Mouse (Mus musculus) liver, postnatal 0 days (tissue): Measurements from ENCODE around the gene Smtnl1. TPM values are rescaled to one million over a fixed set of nuclear protein-coding genes. Genes with fewer than 3 reads are reported as not detected.

Experiments
- ATAC-seq: fragments of 200-750 bp; cut with Nextera tagmentation; 2 replicates; pipeline ENCODE4 v1.8.0; 2017; ENCODE audit warnings: mild to moderate bottlenecking, moderate library complexity
- DNase-seq: peaks from one replicate; pipeline ENCODE4 v3.0.0-alpha.2; 2016
- H3K27ac ChIP-seq: fragments of 300-500 bp; sonication (generic); 2 replicates; pipeline ENCODE4 v1.5.1; 2014; ENCODE audit warnings: antibody characterized with exemption, moderate library complexity, mild to moderate bottlenecking, low read depth
- H3K27me3 ChIP-seq: fragments of 300-500 bp; sonication (generic); 2 replicates; pipeline ENCODE4 v1.6.1; 2014; ENCODE audit warnings: low read length, control low read depth, mixed read lengths; ENCODE audit not compliant: insufficient read depth
- H3K36me3 ChIP-seq: fragments of 300-500 bp; sonication (generic); replicated peaks from 2 replicates; pipeline ENCODE4 v1.6.1; 2014; ENCODE audit warnings: mild to moderate bottlenecking, control low read depth, low read length, moderate library complexity, mixed read lengths; ENCODE audit not compliant: insufficient read depth
- H3K4me1 ChIP-seq: fragments of 300-500 bp; sonication (generic); 2 replicates; pipeline ENCODE4 v1.6.1; 2014; ENCODE audit warnings: antibody characterized with exemption, mild to moderate bottlenecking, control low read depth; ENCODE audit not compliant: insufficient read depth
- H3K4me2 ChIP-seq: fragments of 300-500 bp; sonication (generic); 2 replicates; pipeline ENCODE4 v1.6.1; 2014; ENCODE audit warnings: low read depth, mild to moderate bottlenecking, low read length, moderate library complexity, mixed read lengths
- H3K4me3 ChIP-seq: fragments of 300-500 bp; sonication (generic); 2 replicates; pipeline ENCODE4 v1.5.1; 2014; ENCODE audit warnings: low read depth, low read length
- H3K9ac ChIP-seq: fragments of 300-500 bp; sonication (generic); replicated peaks from 2 replicates; pipeline ENCODE4 v1.6.1; 2014; ENCODE audit warnings: mild to moderate bottlenecking, moderate library complexity
- H3K9me3 ChIP-seq: fragments of 300-500 bp; sonication (generic); 2 replicates; pipeline ENCODE4 v1.6.1; 2016; ENCODE audit warnings: mild to moderate bottlenecking, control low read depth, low read length, mixed read lengths
- CTCF ChIP-seq: sonication (generic); IDR thresholded peaks from 2 replicates; pipeline ENCODE4 v1.5.1; 2016; ENCODE audit warnings: antibody characterized with exemption, low read depth
- EP300 ChIP-seq: IDR thresholded peaks from 2 replicates; pipeline ENCODE4 v1.6.1; 2016; ENCODE audit warnings: antibody characterized with exemption, low read depth, mild to moderate bottlenecking
- WGBS: fragments of 180-500 bp; shearing (Covaris S2); extraction: QIAGEN DNeasy Blood & Tissue Kit; methylation state at CpG from one replicate; pipeline ENCODE4 v1.1.7; 2014; ENCODE audit not compliant: insufficient replicate concordance; 5-methylcytosine and 5-hydroxymethylcytosine counted together
- polyA plus RNA-seq: library from polyadenylated mRNA; unstranded; fragments of >200 nt; fragmentation: Nextera tagmentation; extraction: Ambion mirVana; gene quantifications from 2 replicates; pipeline ENCODE4 v1.2.1, GENCODE M21; 2015

The Smtnl1 gene
- polyA plus RNA-seq, 1 experiment from 2014 or later, result 0.15 TPM

GRCm38 (mm10) chr2:84827283-84827920 is 5.0 kb upstream of the Smtnl1 start:
- WGBS, result under 1% methylated on average over 29 of the region's 29 CpGs
- peaks cover 16% of the 10 kb centered on the region for H3K4me1 ChIP-seq
- H3K9me3 ChIP-seq, result no peaks in the 10 kb centered on the region

GRCm38 (mm10) chr2:84826488-84827282 is 4.2 kb upstream of the Smtnl1 start, which contains the start of gene Timm10:
Timm10 (plus strand) TSS chr2:84826997.
- H3K4me2 ChIP-seq, result peak within 1 kb of the TSS; percentile 93
- H3K4me1 ChIP-seq, result peaks cover 15% of the 10 kb centered on the region
- TF ChIP-seq EP300, result peak; percentile 79
- no peak for TF ChIP-seq CTCF
- H3K9me3 ChIP-seq, result no peaks in the 10 kb centered on the region
- ATAC-seq (peak; percentile 82), DNase-seq (peak; percentile 86)
- H3K27me3 ChIP-seq, result peaks cover 8% of the 10 kb centered on the region; the same call in 1 of the 2 replicates
- peak within 1 kb of the TSS; percentile 83 for H3K4me3 ChIP-seq
- H3K27ac ChIP-seq, result peak within 1 kb of the TSS; percentile 96
- WGBS, result 0% methylated on average over 34 of the region's 34 CpGs
- peak within 1 kb of the TSS; percentile 81 for H3K9ac ChIP-seq
- peaks cover 14% of the 10 kb centered on the region for H3K36me3 ChIP-seq

More at GRCm38 (mm10) chr2:84827283-84827920, 5.0 kb upstream of the Smtnl1 start:
- Histone ChIP-seq H3K36me3 (peaks cover 14% of the 10 kb centered on the region), H3K9ac (peak overlapping the region; percentile 81), H3K27ac (peak overlapping the region; percentile 96), H3K4me2 (peak overlapping the region; percentile 93), H3K4me3 (peak overlapping the region; percentile 83), H3K27me3 (peaks cover under 1% of the 10 kb centered on the region; the same call in 1 of the 2 replicates)
- DNase-seq (peak; percentile 88), ATAC-seq (peak; percentile 69)
- TF ChIP-seq EP300, result no peak

- ATAC-seq, result no peak
- peaks cover 13% of the 10 kb centered on the region for H3K4me1 ChIP-seq
- no peaks in the 10 kb centered on the region for H3K9me3 ChIP-seq
- no peak overlapping the region for H3K9ac ChIP-seq
- TF ChIP-seq EP300, result no peak; the same call in 1 of the 2 replicates
- no peak for TF ChIP-seq CTCF
- peaks cover 20% of the 10 kb centered on the region; the same call in 1 of the 2 replicates for H3K27me3 ChIP-seq
- no peak for DNase-seq
- no peak overlapping the region for H3K27ac ChIP-seq
- 26% methylated on average over 2 of the region's 2 CpGs for WGBS
- no peak overlapping the region for H3K4me3 ChIP-seq
- no peak overlapping the region for H3K4me2 ChIP-seq
- H3K36me3 ChIP-seq, result no peaks in the 10 kb centered on the region
Observed at GRCm38 (mm10) chr2:84823237-84823636, 785 bp upstream of the Smtnl1 start.

GRCm38 (mm10) chr2:84819861-84820260 is 2.6 kb downstream of the Smtnl1 start:
- no peaks in the 10 kb centered on the region for H3K4me1 ChIP-seq
- no peak overlapping the region for H3K4me3 ChIP-seq
- no peak overlapping the region for H3K9ac ChIP-seq
- no peak overlapping the region for H3K4me2 ChIP-seq
- no peak for ATAC-seq
- DNase-seq, result no peak
- no peaks in the 10 kb centered on the region for H3K9me3 ChIP-seq
- TF ChIP-seq EP300 (no peak), CTCF (no peak)
- WGBS, result 42% methylated on average over 3 of the region's 3 CpGs
- peaks cover 20% of the 10 kb centered on the region; the same call in 1 of the 2 replicates for H3K27me3 ChIP-seq
- H3K27ac ChIP-seq, result no peak overlapping the region
- H3K36me3 ChIP-seq, result no peaks in the 10 kb centered on the region

GRCm38 (mm10) chr2:84812676-84813075 is 9.8 kb downstream of the Smtnl1 start:
- H3K4me3 ChIP-seq, result 0 out of 2 replicates have a peak overlapping the region, but pooled peaks have one; percentile 6
- H3K9ac ChIP-seq, result peak overlapping the region; percentile 49
- ATAC-seq (no peak), DNase-seq (no peak)
- TF ChIP-seq CTCF (peak; percentile 43), EP300 (0 out of 2 replicates have a peak, but pooled peaks have one; percentile 11)
- H3K27ac ChIP-seq, result peak overlapping the region; percentile 93
- 80% methylated on average over 6 of the region's 6 CpGs for WGBS
- H3K9me3 ChIP-seq, result no peaks in the 10 kb centered on the region
- peaks cover 37% of the 10 kb centered on the region for H3K4me1 ChIP-seq
- peak overlapping the region; percentile 67 for H3K4me2 ChIP-seq
- peaks cover 26% of the 10 kb centered on the region for H3K36me3 ChIP-seq
- no peaks in the 10 kb centered on the region for H3K27me3 ChIP-seq

GRCm38 (mm10) chr2:84811880-84812279 is 10.6 kb downstream of the Smtnl1 start:
- peak overlapping the region; percentile 67 for H3K4me2 ChIP-seq
- H3K9me3 ChIP-seq, result no peaks in the 10 kb centered on the region
- H3K27me3 ChIP-seq, result no peaks in the 10 kb centered on the region
- H3K27ac ChIP-seq, result peak overlapping the region; percentile 93
- peak; percentile 96 for ATAC-seq
- H3K4me3 ChIP-seq, result peak overlapping the region; percentile 6; the same call in 1 of the 2 replicates
- WGBS, result 56% methylated on average over 7 of the region's 7 CpGs
- TF ChIP-seq EP300 (peak; percentile 100), CTCF (no peak)
- peak; percentile 88 for DNase-seq
- H3K4me1 ChIP-seq, result peaks cover 37% of the 10 kb centered on the region
- peaks cover 31% of the 10 kb centered on the region for H3K36me3 ChIP-seq
- H3K9ac ChIP-seq, result peak overlapping the region; percentile 49
